Mouse (Mus musculus) stomach, postnatal 0 days (tissue): ENCODE results near the gene Tmem80. TPM values are rescaled to one million over a fixed set of nuclear protein-coding genes. Genes with fewer than 3 reads are reported as not detected.
A peak's percentile ranks its signal among the peaks of the same experiment; 100 is the strongest.

Experiments used
- ATAC-seq: fragments of 200-750 bp; cut with Nextera tagmentation; 2 replicates; pipeline ENCODE4 v1.8.0; 2017; ENCODE audit not compliant: low FRiP score, low TSS enrichment
- DNase-seq: peaks from one replicate; pipeline ENCODE4 v3.0.0-alpha.2; 2016; ENCODE audit warnings: low spot score
- H3K27ac ChIP-seq: fragments of 300-500 bp; sonication (generic); replicated peaks from 2 replicates; pipeline ENCODE4 v1.5.1; 2014; ENCODE audit warnings: mild to moderate bottlenecking, control low read depth
- H3K27me3 ChIP-seq: fragments of 300-500 bp; sonication (generic); 2 replicates; pipeline ENCODE4 v1.6.1; 2014; ENCODE audit warnings: low read length; ENCODE audit not compliant: control insufficient read depth, insufficient read depth
- H3K36me3 ChIP-seq: fragments of 300-500 bp; sonication (generic); 2 replicates; pipeline ENCODE4 v1.6.1; 2014; ENCODE audit warnings: low read length, mixed read lengths; ENCODE audit not compliant: control insufficient read depth, insufficient read depth
- H3K4me1 ChIP-seq: fragments of 300-500 bp; sonication (generic); replicated peaks from 2 replicates; pipeline ENCODE4 v1.6.1; 2014; ENCODE audit warnings: antibody characterized with exemption; ENCODE audit not compliant: control insufficient read depth, insufficient read depth
- H3K4me2 ChIP-seq: fragments of 300-500 bp; sonication (generic); replicated peaks from 2 replicates; pipeline ENCODE4 v1.6.1; 2014; ENCODE audit warnings: low read depth, mild to moderate bottlenecking, control low read depth, moderate library complexity
- H3K4me3 ChIP-seq: fragments of 300-500 bp; sonication (generic); 2 replicates; pipeline ENCODE4 v1.5.1; 2014; ENCODE audit warnings: low read depth, low read length, control low read depth
- H3K9ac ChIP-seq: fragments of 300-500 bp; sonication (generic); 2 replicates; pipeline ENCODE4 v1.6.1; 2014; ENCODE audit warnings: mild to moderate bottlenecking, low read length, control low read depth, mixed read lengths
- H3K9me3 ChIP-seq: fragments of 300-500 bp; sonication (generic); 2 replicates; pipeline ENCODE4 v1.6.1; 2016; ENCODE audit warnings: low read length; ENCODE audit not compliant: control insufficient read depth
- CTCF ChIP-seq: IDR thresholded peaks from 2 replicates; pipeline ENCODE4 v1.5.1; 2016; ENCODE audit warnings: antibody characterized with exemption, low read depth, mild to moderate bottlenecking, moderate library complexity
- EP300 ChIP-seq: optimal IDR thresholded peaks from 2 replicates; pipeline ENCODE3; 2016; ENCODE audit warnings: antibody characterized with exemption
- WGBS: fragments of 180-500 bp; shearing (Covaris S2); extraction: QIAGEN DNeasy Blood & Tissue Kit; methylation state at CpG from one replicate; pipeline ENCODE4 v1.1.7; 2014; 5-methylcytosine and 5-hydroxymethylcytosine counted together
- polyA plus RNA-seq: library from polyadenylated mRNA; unstranded; fragments of >200 nt; fragmentation: Nextera tagmentation; extraction: Ambion mirVana; gene quantifications from 2 replicates; pipeline ENCODE4 v1.2.1, GENCODE M21; 2015

The Tmem80 gene
- polyA plus RNA-seq, 1 experiment from 2014 or later: 18.6 TPM

GRCm38 (mm10) chr7:141355626-141356326 lies 28.2 kb downstream of the Tmem80 start:
- 51% methylated on average over 12 of the region's 12 CpGs for WGBS
- no peaks in the 10 kb centered on the region for H3K36me3 ChIP-seq
- no peak overlapping the region for H3K4me2 ChIP-seq
- ATAC-seq (no peak), DNase-seq (no peak)
- H3K9ac ChIP-seq: no peak overlapping the region
- no peak overlapping the region for H3K4me3 ChIP-seq
- no peaks in the 10 kb centered on the region for H3K4me1 ChIP-seq
- TF ChIP-seq EP300 (no peak), CTCF (peak; percentile 44)
- H3K27ac ChIP-seq: no peak overlapping the region
- H3K9me3 ChIP-seq: no peaks in the 10 kb centered on the region
- H3K27me3 ChIP-seq: no peaks in the 10 kb centered on the region

GRCm38 (mm10) chr7:141356971-141357370 lies 29.4 kb downstream of the Tmem80 start:
- Histone ChIP-seq H3K36me3 (no peaks in the 10 kb centered on the region), H3K9ac (no peak overlapping the region), H3K4me2 (no peak overlapping the region), H3K9me3 (no peaks in the 10 kb centered on the region), H3K4me3 (no peak overlapping the region), H3K27me3 (no peaks in the 10 kb centered on the region), H3K27ac (no peak overlapping the region), H3K4me1 (no peaks in the 10 kb centered on the region)
- DNase-seq (no peak), ATAC-seq (no peak)
- no peak for TF ChIP-seq EP300
- no peak for TF ChIP-seq CTCF
- WGBS: 62% methylated on average over 14 of the region's 14 CpGs

- peak; percentile 94 for DNase-seq
- H3K9me3 ChIP-seq: no peaks in the 10 kb centered on the region
- H3K4me2 ChIP-seq: 0 out of 2 replicates have a peak overlapping the region, but pooled peaks have one; percentile 11
- H3K27ac ChIP-seq: 0 out of 2 replicates have a peak overlapping the region, but pooled peaks have one; percentile 30
- H3K4me1 ChIP-seq: no peaks in the 10 kb centered on the region
- WGBS: 20% methylated on average over 24 of the region's 24 CpGs
- peak overlapping the region; percentile 23; the same call in 1 of the 2 replicates for H3K9ac ChIP-seq
- peak; percentile 79 for ATAC-seq
- no peak overlapping the region for H3K4me3 ChIP-seq
- H3K27me3 ChIP-seq: no peaks in the 10 kb centered on the region
- no peaks in the 10 kb centered on the region for H3K36me3 ChIP-seq
- no peak for TF ChIP-seq EP300
- TF ChIP-seq CTCF: no peak
Measured at GRCm38 (mm10) chr7:141361510-141361909, 34.0 kb downstream of the Tmem80 start.

- Histone ChIP-seq H3K4me2 (no peak overlapping the region), H3K4me1 (no peaks in the 10 kb centered on the region), H3K9ac (no peak overlapping the region), H3K4me3 (no peak overlapping the region), H3K27me3 (no peaks in the 10 kb centered on the region), H3K9me3 (no peaks in the 10 kb centered on the region), H3K36me3 (no peaks in the 10 kb centered on the region), H3K27ac (no peak overlapping the region)
- WGBS: 54% methylated on average over 4 of the region's 4 CpGs
- ATAC-seq (peak; percentile 44; the same call in 1 of the 2 replicates), DNase-seq (peak; percentile 72)
- TF ChIP-seq CTCF (peak; percentile 87), EP300 (no peak)
Measured at GRCm38 (mm10) chr7:141363106-141363751, 35.7 kb downstream of the Tmem80 start.

GRCm38 (mm10) chr7:141363752-141364125 lies 36.2 kb downstream of the Tmem80 start:
- no peak for TF ChIP-seq CTCF
- no peak for TF ChIP-seq EP300
- WGBS: 64% methylated on average over 2 of the region's 2 CpGs
- ATAC-seq: peak; percentile 5; the same call in 1 of the 2 replicates

More at GRCm38 (mm10) chr7:141363752-141364125, 36.2 kb downstream of the Tmem80 start:
- Histone ChIP-seq H3K4me1 (no peaks in the 10 kb centered on the region), H3K4me3 (no peak overlapping the region), H3K4me2 (no peak overlapping the region), H3K9ac (no peak overlapping the region), H3K9me3 (no peaks in the 10 kb centered on the region), H3K36me3 (no peaks in the 10 kb centered on the region), H3K27me3 (no peaks in the 10 kb centered on the region), H3K27ac (no peak overlapping the region)
- DNase-seq: no peak
